Mouse (Mus musculus) embryonic facial prominence, embryonic 11.5 days (tissue): ENCODE measurements around the gene Dnajb5. TPM values are rescaled to one million over a fixed set of nuclear protein-coding genes. Genes with fewer than 3 reads are reported as not detected.
A peak's percentile ranks its signal among the peaks of the same experiment; 100 is the strongest.

ENCODE experiments used
- ATAC-seq: fragments of 200-750 bp; cut with Nextera tagmentation; replicated peaks from 2 replicates; pipeline ENCODE4 v1.8.0; 2017; ENCODE audit warnings: low read depth; ENCODE audit not compliant: insufficient number of reproducible peaks, low FRiP score, low TSS enrichment
- DNase-seq: peaks from one replicate; pipeline ENCODE4 v3.0.0-alpha.2; 2015; ENCODE audit warnings: low spot score
- H3K27ac ChIP-seq: fragments of 300-500 bp; sonication (generic); replicated peaks from 2 replicates; pipeline ENCODE4 v1.5.1; 2014; ENCODE audit warnings: mild to moderate bottlenecking, low read depth, low read length, control low read depth
- H3K27me3 ChIP-seq: fragments of 300-500 bp; sonication (generic); 2 replicates; pipeline ENCODE4 v1.6.1; 2014; ENCODE audit warnings: mild to moderate bottlenecking, low read length, moderate library complexity, mixed read lengths; ENCODE audit not compliant: control insufficient read depth, insufficient read depth
- H3K36me3 ChIP-seq: fragments of 300-500 bp; sonication (generic); replicated peaks from 2 replicates; pipeline ENCODE4 v1.6.1; 2014; ENCODE audit warnings: low read depth, mild to moderate bottlenecking, low read length, moderate library complexity, mixed read lengths; ENCODE audit not compliant: control insufficient read depth, insufficient read depth
- H3K4me1 ChIP-seq: fragments of 300-500 bp; sonication (generic); 2 replicates; pipeline ENCODE4 v1.6.1; 2014; ENCODE audit warnings: low read length, mixed read lengths; ENCODE audit not compliant: control insufficient read depth, insufficient read depth
- H3K4me2 ChIP-seq: fragments of 300-500 bp; sonication (generic); 2 replicates; pipeline ENCODE4 v1.6.1; 2014; ENCODE audit warnings: low read depth, mild to moderate bottlenecking, control low read depth, low read length, moderate library complexity
- H3K4me3 ChIP-seq: fragments of 300-500 bp; sonication (generic); 2 replicates; pipeline ENCODE4 v1.5.1; 2014; ENCODE audit warnings: low read depth, low read length, control low read depth
- H3K9ac ChIP-seq: fragments of 300-500 bp; sonication (generic); replicated peaks from 2 replicates; pipeline ENCODE4 v1.6.1; 2014; ENCODE audit warnings: mild to moderate bottlenecking, control low read depth, low read length
- H3K9me3 ChIP-seq: fragments of 300-500 bp; sonication (generic); replicated peaks from 2 replicates; pipeline ENCODE4 v1.6.1; 2016; ENCODE audit warnings: mild to moderate bottlenecking, low read length, inconsistent platforms, mixed read lengths; ENCODE audit not compliant: control insufficient read depth
- WGBS: fragments of 180-500 bp; shearing (Covaris S2); extraction: QIAGEN DNeasy Blood & Tissue Kit; methylation state at CpG from one replicate; pipeline ENCODE4 v1.1.7; 2014; 5-methylcytosine and 5-hydroxymethylcytosine counted together
- polyA plus RNA-seq: library from polyadenylated mRNA; unstranded; fragments of >200 nt; fragmentation: Nextera tagmentation; extraction: Ambion mirVana; gene quantifications from 2 replicates; pipeline ENCODE4 v1.2.1, GENCODE M21; 2014

Gene Dnajb5
- 8.6 and 9.7 TPM in 2 replicates for polyA plus RNA-seq

DNA sequence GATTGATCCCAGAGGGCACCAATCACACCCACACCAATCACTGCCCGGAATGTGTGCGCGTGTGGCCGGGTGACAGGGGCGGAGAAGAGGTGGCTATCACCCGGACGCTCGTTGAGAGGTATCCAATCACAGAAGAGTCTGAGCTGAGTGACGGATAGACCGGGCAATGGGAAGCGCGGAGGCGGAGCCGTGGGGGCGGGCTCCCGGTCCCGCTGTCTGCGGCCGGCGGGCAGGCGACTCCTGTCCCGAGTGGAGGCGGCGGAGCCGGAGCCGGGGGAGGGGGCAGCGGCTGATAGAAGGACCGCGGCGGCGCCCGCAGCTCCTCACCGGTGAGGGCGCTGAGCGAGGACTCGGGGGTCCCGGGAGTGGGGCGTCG is at the start of gene Dnajb5:
Gene Dnajb5 (plus strand): TSS at position 139 of the 376 bp plus-strand sequence.
- H3K27me3 ChIP-seq: no peaks in the 10 kb centered on the region
- peak; percentile 97 for DNase-seq
- peak within 1 kb of the TSS; percentile 73 for H3K4me2 ChIP-seq
- H3K9me3 ChIP-seq: no peaks in the 10 kb centered on the region
- WGBS: under 1% methylated on average over 39 of the region's 39 CpGs
- H3K36me3 ChIP-seq: no peaks in the 10 kb centered on the region
- H3K4me3 ChIP-seq: peak within 1 kb of the TSS; percentile 79
- H3K9ac ChIP-seq: peak within 1 kb of the TSS; percentile 87
- no peaks in the 10 kb centered on the region; the same call in 1 of the 2 replicates for H3K4me1 ChIP-seq
- peak within 1 kb of the TSS; percentile 72 for H3K27ac ChIP-seq
- ATAC-seq: peak; percentile 95

GRCm38 (mm10) chr4:42900878-42901277 is 48.7 kb upstream of the Dnajb5 start:
- H3K4me1 ChIP-seq: no peaks in the 10 kb centered on the region
- H3K9ac ChIP-seq: no peak overlapping the region
- H3K27ac ChIP-seq: no peak overlapping the region
- no peaks in the 10 kb centered on the region for H3K36me3 ChIP-seq
- no peak for DNase-seq
- WGBS: 65% methylated on average over 5 of the region's 5 CpGs
- no peaks in the 10 kb centered on the region for H3K27me3 ChIP-seq
- H3K9me3 ChIP-seq: no peaks in the 10 kb centered on the region
- H3K4me2 ChIP-seq: no peak overlapping the region
- no peak overlapping the region for H3K4me3 ChIP-seq
- no peak for ATAC-seq

GRCm38 (mm10) chr4:42902174-42902573 is 47.4 kb upstream of the Dnajb5 start:
- no peak overlapping the region for H3K9ac ChIP-seq
- H3K36me3 ChIP-seq: no peaks in the 10 kb centered on the region
- H3K27ac ChIP-seq: no peak overlapping the region
- WGBS: 62% methylated on average over 9 of the region's 9 CpGs
- ATAC-seq (no peak), DNase-seq (peak; percentile 30)
- no peaks in the 10 kb centered on the region for H3K4me1 ChIP-seq
- no peaks in the 10 kb centered on the region for H3K27me3 ChIP-seq
- no peaks in the 10 kb centered on the region for H3K9me3 ChIP-seq
- H3K4me3 ChIP-seq: no peak overlapping the region
- no peak overlapping the region for H3K4me2 ChIP-seq

DNA sequence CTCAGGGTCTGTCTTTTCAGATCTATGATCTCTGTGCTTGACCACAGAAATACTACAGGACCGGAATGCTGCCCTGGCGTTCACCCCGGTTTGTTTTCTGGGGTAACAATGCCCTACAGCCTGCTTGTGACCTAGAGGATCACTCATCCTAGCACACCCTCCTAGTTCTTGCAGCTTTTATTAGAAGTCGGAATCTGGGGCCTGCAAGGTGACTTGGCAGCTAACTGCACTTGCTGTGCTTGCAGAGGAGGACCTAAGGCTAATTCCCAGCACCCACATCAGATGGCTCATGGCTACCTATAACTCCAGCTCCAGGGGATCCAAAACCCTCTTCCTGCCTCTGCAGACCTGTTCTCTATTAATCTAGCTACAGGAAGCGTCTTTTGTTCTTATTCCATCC is 46.9 kb upstream of the Dnajb5 start:
- 86% methylated on average over 5 of the region's 5 CpGs for WGBS
- Histone ChIP-seq H3K9me3 (no peaks in the 10 kb centered on the region), H3K4me3 (no peak overlapping the region), H3K36me3 (no peaks in the 10 kb centered on the region), H3K27ac (no peak overlapping the region), H3K4me2 (no peak overlapping the region), H3K4me1 (no peaks in the 10 kb centered on the region), H3K27me3 (no peaks in the 10 kb centered on the region), H3K9ac (no peak overlapping the region)
- ATAC-seq (no peak), DNase-seq (no peak)

DNA sequence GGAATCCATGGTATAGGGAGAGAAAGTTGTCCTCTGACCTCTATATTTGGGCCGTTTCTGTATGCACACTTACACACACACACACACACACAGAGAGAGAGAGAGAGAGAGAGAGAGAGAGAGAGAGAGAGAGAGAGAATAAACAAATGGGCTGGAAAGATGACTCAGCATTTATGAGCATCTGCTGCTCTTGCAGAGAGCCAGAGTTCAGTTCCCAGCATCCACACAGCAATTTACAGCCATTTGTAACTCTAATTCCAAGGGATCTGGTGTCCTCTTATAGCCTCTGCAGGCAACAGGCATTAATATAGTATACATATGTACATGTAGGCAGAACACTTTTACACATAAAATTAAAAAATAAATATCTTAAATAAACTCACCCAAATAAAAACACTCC is 45.7 kb upstream of the Dnajb5 start:
- Histone ChIP-seq H3K4me2 (no peak overlapping the region), H3K27me3 (no peaks in the 10 kb centered on the region), H3K36me3 (no peaks in the 10 kb centered on the region), H3K27ac (no peak overlapping the region), H3K9me3 (no peaks in the 10 kb centered on the region), H3K4me1 (no peaks in the 10 kb centered on the region), H3K4me3 (no peak overlapping the region), H3K9ac (no peak overlapping the region)
- 82% methylated on average over 1 of the region's 1 CpGs for WGBS
- DNase-seq (no peak), ATAC-seq (no peak)

DNA sequence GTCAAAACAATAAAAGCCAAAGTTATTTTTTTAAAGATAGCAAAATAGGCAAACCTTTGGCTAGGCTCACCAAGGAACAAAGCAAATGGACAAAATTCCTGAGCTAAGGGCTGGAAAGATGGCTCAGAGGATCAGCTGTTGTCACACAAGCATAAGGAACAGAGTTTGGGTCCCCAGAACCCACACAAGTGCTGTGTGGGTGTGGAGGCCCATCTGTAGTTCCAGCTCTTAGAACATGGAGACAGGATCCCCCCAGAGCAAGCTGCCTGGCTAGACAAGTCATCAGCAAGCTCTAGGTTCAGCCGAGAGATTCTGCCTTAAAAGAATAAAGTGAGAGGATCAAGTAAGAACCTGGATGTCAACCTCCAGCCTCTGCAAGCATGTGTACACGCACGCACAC is 45.1 kb upstream of the Dnajb5 start:
- Histone ChIP-seq H3K36me3 (no peaks in the 10 kb centered on the region), H3K4me2 (no peak overlapping the region), H3K27me3 (no peaks in the 10 kb centered on the region), H3K9me3 (no peaks in the 10 kb centered on the region), H3K9ac (no peak overlapping the region), H3K4me3 (no peak overlapping the region), H3K4me1 (no peaks in the 10 kb centered on the region), H3K27ac (no peak overlapping the region)
- WGBS: 90% methylated on average over 3 of the region's 3 CpGs
- DNase-seq: no peak
- ATAC-seq: no peak

DNA sequence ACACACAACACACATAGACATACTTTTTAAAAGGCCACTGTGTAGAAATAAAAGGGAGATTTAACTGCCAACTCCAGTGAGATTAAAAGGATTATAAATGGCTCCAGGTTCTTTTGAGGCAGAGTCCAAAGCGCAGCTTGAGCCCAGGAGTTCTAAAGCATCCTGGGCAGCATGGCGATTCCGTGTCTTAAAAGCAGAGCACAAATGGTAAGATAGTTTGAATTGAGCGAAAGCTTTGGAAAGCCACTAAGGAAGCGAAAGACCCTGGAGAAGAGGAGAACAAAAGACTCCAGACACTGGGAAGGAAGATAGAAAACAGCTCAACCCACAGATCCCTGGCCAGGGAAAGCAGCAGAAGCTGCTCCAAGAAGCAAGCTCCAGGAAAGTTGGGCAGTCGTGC is 44.6 kb upstream of the Dnajb5 start:
- Histone ChIP-seq H3K4me1 (no peaks in the 10 kb centered on the region), H3K9me3 (no peaks in the 10 kb centered on the region), H3K4me3 (no peak overlapping the region), H3K27me3 (no peaks in the 10 kb centered on the region), H3K9ac (no peak overlapping the region), H3K27ac (no peak overlapping the region), H3K36me3 (no peaks in the 10 kb centered on the region), H3K4me2 (no peak overlapping the region)
- ATAC-seq (no peak), DNase-seq (no peak)
- WGBS: 79% methylated on average over 6 of the region's 6 CpGs

- ATAC-seq (no peak), DNase-seq (no peak)
- 56% methylated on average over 10 of the region's 10 CpGs for WGBS
- H3K27me3 ChIP-seq: peaks cover 20% of the 10 kb centered on the region
- H3K36me3 ChIP-seq: no peaks in the 10 kb centered on the region
- H3K9ac ChIP-seq: no peak overlapping the region
- no peak overlapping the region for H3K27ac ChIP-seq
- no peak overlapping the region for H3K4me2 ChIP-seq
- H3K9me3 ChIP-seq: no peaks in the 10 kb centered on the region
- H3K4me3 ChIP-seq: no peak overlapping the region
- H3K4me1 ChIP-seq: peaks cover 2% of the 10 kb centered on the region; the same call in 1 of the 2 replicates
Measured at GRCm38 (mm10) chr4:42913391-42913790, 36.2 kb upstream of the Dnajb5 start.
